Mouse (Mus musculus) retina, adult 2 months (tissue): ENCODE results near the gene Acss3.

Source experiments
- DNase-seq: peaks from one replicate; pipeline ENCODE4 v3.0.0-alpha.2; 2012; ENCODE audit warnings: low read depth, low spot score

Gene Acss3

GRCm38 (mm10) chr10:107123529-107124335 lies at the start of gene Acss3:
Gene Acss3 (minus strand): TSS chr10:107123668.
- no peak for DNase-seq

DNA sequence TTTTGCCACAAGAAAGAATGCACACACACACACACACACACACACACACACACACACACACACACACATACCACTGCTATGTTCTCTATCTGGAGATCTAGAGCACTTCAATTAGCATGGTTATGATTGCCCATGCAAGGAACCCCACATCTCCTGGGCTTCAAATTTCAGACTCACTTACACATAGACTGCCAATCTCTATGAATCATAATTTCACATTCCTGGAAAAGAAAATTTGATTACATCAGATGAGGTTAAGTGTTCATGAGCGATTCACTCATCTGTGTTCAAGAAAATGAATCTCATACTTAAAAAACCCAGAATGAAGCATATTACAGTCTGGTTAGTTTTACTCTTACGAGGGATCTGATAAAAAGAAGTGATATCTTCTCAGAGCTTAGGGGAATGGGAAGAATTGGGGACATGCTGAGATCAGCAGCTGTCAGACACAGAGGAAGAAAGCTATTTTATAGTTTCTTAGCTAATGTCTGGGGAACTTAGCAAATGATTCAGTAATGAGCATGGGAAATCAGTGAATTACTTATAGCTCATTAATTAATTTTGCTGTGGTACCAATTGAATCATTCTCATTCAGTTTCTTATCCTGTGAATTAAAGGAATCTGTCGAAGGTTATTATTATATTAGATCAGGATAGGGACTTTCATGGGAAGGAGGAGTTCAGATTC lies 48.7 kb upstream of the Acss3 start:
- no peak for DNase-seq

- DNase-seq: no peak
These were observed 43.0 kb upstream of the Acss3 start for GRCm38 (mm10) chr10:107166486-107166885.

DNA sequence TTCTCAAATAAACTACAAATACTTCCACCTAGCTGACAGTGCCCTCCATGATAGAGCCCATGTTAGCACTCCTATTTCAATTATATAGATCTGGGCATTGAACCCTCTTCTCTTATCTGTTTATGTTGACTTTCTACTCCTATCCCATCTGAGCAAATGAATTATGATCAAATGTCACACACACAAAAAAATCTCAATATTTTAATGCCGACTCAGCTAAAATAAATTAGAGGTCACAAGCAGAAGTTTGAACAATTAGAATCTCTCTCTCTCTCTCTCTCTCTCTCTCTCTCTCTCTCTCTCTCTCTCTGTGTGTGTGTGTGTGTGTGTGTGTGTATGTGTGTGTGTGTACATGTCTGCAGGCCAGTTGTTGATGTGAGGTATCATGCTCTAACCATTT lies 25.3 kb upstream of the Acss3 start:
- DNase-seq: no peak

DNA sequence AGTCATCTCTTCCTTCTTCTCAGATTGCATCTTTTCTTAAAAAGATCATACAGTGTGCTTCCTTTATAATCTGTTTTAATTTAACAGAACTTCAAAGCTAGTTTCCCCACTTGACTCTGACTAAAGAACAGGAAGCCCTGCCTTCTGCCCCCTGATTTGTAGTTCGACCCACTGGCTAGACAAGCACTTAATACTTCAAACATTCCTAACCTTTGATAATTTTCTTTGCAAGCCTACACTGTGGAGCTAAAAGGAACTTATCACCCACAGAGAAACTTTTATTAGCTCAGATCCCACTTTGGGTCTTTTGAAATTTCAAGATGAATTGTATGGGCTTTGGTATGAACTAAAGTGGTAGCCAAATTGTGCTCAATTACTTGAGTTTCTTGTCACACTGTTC lies 20.5 kb upstream of the Acss3 start:
- no peak for DNase-seq

- DNase-seq: no peak
These were observed 19.4 kb upstream of the Acss3 start for GRCm38 (mm10) chr10:107142910-107143309.

DNA sequence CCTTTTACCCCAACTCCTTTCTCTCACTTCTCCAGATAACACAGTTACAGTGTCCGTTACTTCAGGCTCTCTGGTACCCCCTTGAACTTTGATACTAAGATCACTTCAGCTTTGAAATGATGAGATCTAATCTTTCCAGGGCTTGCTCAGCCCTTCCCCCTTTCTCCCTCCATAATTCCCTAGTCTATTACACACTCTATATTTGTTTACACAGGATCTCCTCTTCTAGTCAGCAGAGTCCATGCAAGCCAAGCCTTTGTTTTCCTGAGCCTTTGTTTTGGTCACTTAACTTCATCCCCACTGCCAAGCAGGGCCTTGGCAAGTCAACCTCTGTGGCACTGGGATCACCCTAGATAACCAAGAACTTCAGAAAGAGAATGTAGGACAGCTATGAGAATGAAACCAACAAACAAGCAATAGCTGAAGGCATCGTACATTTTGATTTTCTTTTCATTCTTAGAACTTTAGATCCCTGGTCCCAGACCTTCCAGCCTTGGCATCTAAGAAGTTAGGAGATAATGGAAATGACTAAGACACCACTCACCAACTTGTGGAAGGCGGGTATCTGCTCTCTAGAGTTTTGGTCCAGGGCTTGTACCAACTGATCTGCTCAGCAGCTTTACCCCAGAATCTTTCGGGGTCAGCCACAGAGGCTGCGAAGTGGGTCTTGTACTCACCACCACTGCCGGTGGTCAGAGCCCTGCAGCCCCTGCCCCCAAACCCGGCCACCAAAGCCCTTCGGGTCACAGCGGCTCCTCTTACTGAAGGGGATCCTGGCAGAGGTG lies 532 bp downstream of the Acss3 start:
- DNase-seq: no peak

DNA sequence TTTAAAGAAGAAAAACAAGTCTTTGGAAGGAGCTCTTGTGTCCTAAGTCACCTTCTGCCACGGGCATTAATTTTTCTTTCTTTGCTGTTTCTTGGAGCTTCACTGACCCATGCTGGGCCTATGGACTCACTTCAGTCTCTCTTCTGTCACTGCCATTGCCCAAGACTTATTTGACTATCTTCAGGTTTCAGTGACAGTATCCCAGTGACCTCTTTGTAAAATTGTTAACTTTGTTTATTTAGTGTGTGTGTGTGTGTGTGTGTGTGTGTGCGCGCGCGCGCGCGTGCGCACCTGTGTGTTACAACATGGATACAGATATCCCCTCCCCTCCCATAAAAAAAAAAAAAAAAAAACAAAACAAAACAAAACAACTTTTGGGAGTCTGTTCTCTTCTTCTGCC lies 2.2 kb downstream of the Acss3 start:
- no peak for DNase-seq

- DNase-seq: no peak
These were observed 4.3 kb downstream of the Acss3 start for GRCm38 (mm10) chr10:107119135-107119534.

DNA sequence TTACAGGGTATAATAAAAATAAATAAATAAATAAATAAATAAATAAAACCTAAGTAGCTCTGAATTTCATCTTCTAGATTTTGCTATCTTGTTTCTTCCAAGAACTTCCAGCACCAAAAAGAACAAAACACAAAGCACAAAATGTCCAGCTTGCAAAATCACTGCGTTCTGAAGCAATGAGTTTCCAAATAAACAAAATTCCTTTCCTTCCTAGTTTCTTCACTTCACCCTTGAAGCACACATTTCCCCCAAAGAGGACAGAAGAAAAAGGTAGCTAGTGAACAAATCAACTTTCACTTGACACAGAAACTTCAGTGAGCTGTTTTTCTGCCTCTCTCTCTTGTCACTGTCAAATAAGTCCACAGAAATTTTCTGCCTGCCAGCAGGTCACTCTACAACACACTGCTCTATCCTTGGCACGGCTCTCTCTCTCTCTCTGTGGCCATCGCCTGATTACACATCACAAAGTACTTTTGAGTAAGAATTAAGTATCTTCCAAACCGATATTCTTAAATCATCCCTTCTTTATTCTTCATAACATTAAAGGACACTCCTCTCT lies 6.7 kb downstream of the Acss3 start:
- DNase-seq: no peak

DNA sequence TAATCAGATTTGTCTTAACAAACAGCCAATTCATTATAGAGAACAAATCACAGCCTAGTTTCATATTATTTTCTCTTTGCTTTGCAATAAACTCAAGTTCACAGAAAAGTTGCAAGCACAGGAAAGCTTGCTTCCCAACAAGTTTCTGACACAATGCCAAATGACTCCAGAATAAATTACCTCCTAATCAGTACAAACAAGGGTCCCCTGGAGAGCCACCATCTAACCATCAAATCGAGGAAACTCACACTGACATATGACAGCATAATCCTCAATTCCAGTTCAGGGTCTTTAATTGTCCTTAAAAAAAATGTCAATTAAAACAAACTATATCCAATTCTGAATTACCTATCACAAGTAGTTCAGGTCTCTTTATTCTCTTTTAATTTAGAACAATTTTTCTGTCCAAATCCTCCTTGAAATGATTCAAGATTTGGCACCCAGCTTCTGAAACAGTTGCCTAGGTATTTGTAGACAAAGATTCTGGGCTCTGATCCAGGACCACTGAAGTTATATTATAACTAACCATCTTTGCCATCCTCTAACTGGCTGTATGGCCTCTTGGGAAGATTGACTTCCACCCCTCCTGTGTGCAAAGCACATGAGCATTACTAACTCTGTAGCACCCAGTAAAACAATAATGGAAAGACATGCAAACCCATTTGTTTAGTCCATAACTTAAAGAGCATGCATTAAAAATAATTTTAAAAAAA lies 7.4 kb downstream of the Acss3 start:
- DNase-seq: no peak

GRCm38 (mm10) chr10:107115121-107115520 lies 8.3 kb downstream of the Acss3 start:
- DNase-seq: no peak

DNA sequence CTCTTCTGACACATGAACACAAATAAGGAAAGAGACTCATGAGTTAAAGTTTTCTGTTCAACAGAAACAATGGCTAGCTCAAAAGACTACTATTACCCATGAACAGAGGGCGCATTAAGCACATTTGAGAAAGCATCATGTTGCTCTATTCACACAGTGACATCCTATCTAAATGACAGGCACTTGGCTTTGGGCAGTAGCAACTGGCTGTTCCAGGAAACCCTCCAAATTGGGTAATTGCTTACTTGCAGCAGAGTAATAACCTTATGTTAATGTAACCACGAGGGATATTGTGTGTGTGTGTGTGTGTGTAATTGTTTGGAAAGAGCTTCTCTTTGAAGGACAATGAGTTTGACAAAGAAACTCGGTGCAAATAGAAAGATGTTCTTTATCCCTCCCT lies 29.0 kb downstream of the Acss3 start:
- DNase-seq: no peak

DNA sequence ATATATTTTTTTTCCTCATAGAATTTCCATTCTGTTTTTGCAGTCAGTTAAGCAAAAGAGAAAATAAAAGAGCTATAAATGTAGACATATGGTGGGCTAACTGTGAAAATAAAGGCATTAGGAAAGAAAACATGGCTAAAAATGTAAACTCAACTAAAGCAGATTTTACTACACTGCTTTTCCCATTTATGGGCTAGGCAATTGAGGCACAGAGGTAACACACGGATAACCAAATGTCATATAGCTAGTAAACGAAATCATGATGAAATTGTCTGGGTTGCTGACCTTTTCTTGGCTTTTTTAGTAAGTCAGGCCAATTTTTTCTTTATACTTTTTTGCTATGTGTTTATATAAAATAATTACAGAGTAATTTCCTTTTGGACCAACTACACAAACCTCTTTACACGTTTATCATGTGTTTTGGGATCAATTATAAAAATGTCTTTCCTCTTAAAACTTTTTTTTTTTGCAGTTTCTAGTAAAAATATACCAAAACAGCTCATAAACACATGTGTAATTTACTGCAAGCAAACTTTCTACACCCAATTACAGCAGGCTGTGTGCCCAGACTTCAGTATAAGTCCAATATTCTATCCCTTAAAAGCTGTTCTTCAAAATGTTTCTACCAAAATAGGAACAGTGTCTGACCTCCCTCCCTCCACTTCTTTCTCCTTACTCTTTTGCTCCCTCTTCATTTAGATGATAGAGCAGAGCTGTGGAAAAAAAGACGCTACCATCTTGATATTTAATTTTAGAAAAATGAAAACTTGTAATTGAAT lies 69.4 kb downstream of the Acss3 start:
- DNase-seq: no peak

DNA sequence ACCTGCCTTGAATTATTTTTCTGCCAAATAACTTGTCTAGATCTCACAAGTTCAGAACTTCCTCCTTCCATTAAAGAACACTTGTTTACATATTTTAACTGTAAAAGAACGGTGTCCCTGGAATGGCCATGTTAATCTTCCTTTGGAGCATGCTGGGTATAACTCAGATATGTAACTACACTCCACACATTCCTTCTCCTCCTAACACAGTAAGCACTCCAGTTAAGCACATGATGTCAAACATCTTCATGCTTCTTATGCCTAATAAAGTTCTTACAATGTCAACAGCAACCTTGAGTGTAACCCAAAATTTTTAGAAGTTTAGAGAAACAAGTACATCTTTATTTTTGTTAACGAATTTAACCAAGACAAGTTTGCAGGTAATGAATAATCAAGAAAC lies 73.0 kb downstream of the Acss3 start:
- DNase-seq: no peak

DNA sequence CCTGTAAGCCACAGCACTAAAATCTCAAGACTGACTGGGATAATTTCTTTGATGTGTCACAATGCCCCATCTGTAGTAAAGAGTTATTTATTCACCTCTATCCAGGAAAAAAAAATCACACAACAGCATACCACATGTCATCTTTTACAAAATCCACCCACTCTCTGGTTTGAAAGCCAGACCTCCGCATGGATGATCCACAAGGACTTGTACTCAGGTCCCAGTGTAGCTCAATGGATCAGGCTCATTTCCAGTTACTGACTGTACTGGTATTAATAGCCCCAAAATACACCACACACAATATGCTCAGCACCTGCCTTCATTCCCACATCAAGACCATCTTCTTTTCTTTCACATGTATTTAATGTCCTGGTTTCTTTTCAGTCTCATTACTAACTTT lies 80.8 kb downstream of the Acss3 start:
- no peak for DNase-seq

GRCm38 (mm10) chr10:107040837-107041236 lies 82.6 kb downstream of the Acss3 start:
- no peak for DNase-seq

DNA sequence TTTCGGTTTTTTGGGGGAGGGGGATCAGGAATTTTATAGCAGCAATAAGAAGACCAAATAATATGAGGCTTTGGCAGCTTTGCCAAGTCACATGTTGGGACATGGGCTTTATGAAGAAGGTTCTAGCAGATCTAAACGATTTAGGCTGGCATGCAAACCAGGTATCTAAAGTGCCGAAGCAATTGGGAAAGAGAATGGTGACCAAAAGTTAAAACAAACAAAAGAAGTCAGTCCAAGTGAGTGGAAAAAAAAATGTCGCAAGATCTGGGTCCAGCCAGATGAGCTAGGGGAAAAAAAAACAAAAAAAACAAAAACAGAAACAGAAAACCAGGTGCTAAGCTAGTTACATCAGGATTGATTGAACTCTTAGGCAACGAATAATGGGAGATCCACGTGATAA lies 83.1 kb downstream of the Acss3 start:
- DNase-seq: no peak

DNA sequence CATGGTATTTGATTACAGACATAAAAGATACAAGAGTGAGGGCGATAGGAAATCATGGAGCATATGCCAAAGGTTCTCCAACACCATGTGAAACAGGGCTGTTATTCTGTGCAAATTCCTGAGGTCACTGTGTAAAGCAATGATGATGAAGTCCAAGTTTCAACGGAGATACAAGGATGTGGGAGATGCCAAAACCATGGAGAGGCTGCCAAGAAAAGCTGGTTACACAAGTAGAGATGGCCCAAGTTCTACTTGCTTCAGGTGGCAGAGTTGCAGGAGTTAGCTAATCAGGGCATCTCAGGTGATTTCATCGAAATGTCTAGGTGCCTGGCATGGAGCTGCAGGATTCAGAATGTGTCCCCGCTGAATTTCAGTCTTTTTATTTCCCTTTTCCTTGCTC lies 84.3 kb downstream of the Acss3 start:
- no peak for DNase-seq

DNA sequence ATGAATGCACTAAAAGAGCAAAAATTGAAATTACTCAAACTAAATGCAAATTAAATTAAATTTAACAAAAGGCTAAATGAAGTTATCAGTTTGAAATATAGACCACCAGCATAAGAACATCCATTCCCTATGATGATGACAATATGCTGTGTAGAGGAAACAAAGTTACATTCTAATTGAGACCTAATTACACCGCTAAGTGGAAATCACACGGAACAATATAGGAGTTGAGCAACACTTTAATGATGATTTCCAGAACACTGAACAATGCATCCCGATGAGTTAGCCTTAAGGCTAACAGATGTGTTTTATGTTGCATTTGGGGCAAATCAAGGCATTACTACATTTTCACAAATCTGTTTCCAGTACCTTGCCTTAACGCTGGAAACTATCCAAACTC lies 99.2 kb downstream of the Acss3 start:
- DNase-seq: no peak

GRCm38 (mm10) chr10:107021118-107021517 lies 102.3 kb downstream of the Acss3 start:
- no peak for DNase-seq
